Mouse (Mus musculus): ENCODE measurements around the gene Adamtsl5. TPM values are rescaled to one million over a fixed set of nuclear protein-coding genes. Genes with fewer than 3 reads are reported as not detected.
"Not testable (repeated sequence)": the region's sequence is repeated elsewhere in the genome, so short reads cannot be mapped to it uniquely, and the experiment has no call there.

Gene Adamtsl5
- total RNA-seq, 1 experiment from 2014 or later: 10.4 TPM

- DNase-seq: no peak
These were observed 23.8 kb upstream of the Adamtsl5 start for GRCm38 (mm10) chr10:80371983-80372382.

- no peak for DNase-seq
These were observed 23.3 kb upstream of the Adamtsl5 start for GRCm38 (mm10) chr10:80371411-80371966.

GRCm38 (mm10) chr10:80369995-80370747 lies 22.0 kb upstream of the Adamtsl5 start:
- no peak for DNase-seq

GRCm38 (mm10) chr10:80368392-80368791 lies 20.2 kb upstream of the Adamtsl5 start:
- no peak for DNase-seq

- no peak for DNase-seq
These were observed 19.7 kb upstream of the Adamtsl5 start for GRCm38 (mm10) chr10:80367954-80368353.

GRCm38 (mm10) chr10:80365736-80366135 lies 17.5 kb upstream of the Adamtsl5 start:
- DNase-seq: no peak

GRCm38 (mm10) chr10:80363734-80364133 lies 15.5 kb upstream of the Adamtsl5 start:
- DNase-seq: no peak

GRCm38 (mm10) chr10:80357994-80358639 lies 9.9 kb upstream of the Adamtsl5 start:
- peak; percentile 50 for DNase-seq

GRCm38 (mm10) chr10:80357336-80357735 lies 9.1 kb upstream of the Adamtsl5 start:
- DNase-seq: no peak

GRCm38 (mm10) chr10:80356737-80357136 lies 8.5 kb upstream of the Adamtsl5 start:
- DNase-seq: no peak

- DNase-seq: no peak
These were observed 7.9 kb upstream of the Adamtsl5 start, which contains the start of gene Plk5 for GRCm38 (mm10) chr10:80356001-80356682. Gene Plk5, plus strand, starts transcription at chr10:80356459.

- DNase-seq: no peak
These were observed 7.2 kb upstream of the Adamtsl5 start for GRCm38 (mm10) chr10:80355431-80355830.

- DNase-seq: no peak
These were observed 4.5 kb upstream of the Adamtsl5 start for GRCm38 (mm10) chr10:80352727-80353126.

- DNase-seq: no peak
These were observed 3.7 kb upstream of the Adamtsl5 start for GRCm38 (mm10) chr10:80351896-80352295.

- peak; percentile 86 for DNase-seq
These were observed 2.1 kb upstream of the Adamtsl5 start for GRCm38 (mm10) chr10:80350292-80350691.

- no peak for DNase-seq
These were observed 769 bp upstream of the Adamtsl5 start for GRCm38 (mm10) chr10:80348981-80349380.

GRCm38 (mm10) chr10:80347514-80347967 lies 671 bp downstream of the Adamtsl5 start:
- no peak for DNase-seq

GRCm38 (mm10) chr10:80345929-80346328 lies 2.3 kb downstream of the Adamtsl5 start:
- DNase-seq: not testable (repeated sequence)

- DNase-seq: no peak
These were observed 3.1 kb downstream of the Adamtsl5 start for GRCm38 (mm10) chr10:80345122-80345521.

- no peak for DNase-seq
These were observed 4.0 kb downstream of the Adamtsl5 start for GRCm38 (mm10) chr10:80344131-80344661.

GRCm38 (mm10) chr10:80343425-80343895 lies 4.8 kb downstream of the Adamtsl5 start:
- no peak for DNase-seq

- peak; percentile 59 for DNase-seq
These were observed 5.3 kb downstream of the Adamtsl5 start for GRCm38 (mm10) chr10:80342749-80343424.
